Mouse (Mus musculus): Measurements from ENCODE around the gene Gm17617. TPM values are rescaled to one million over a fixed set of nuclear protein-coding genes. Genes with fewer than 3 reads are reported as not detected.
A peak's percentile ranks its signal among the peaks of the same experiment; 100 is the strongest.
"Not testable (repeated sequence)": the region's sequence is repeated elsewhere in the genome, so short reads cannot be mapped to it uniquely, and the experiment has no call there.

The Gm17617 gene
- polyA plus RNA-seq, 1 experiment = not detected

GRCm38 (mm10) chr13:55102366-55102765 is 31.0 kb downstream of the Gm17617 start:
- H3K4me3 ChIP-seq (ENCODE audit: insufficient read depth, low read length) = no peak overlapping the region
- TF ChIP-seq POLR2A (IDR thresholded peaks at IDR 0.05; ENCODE audit: borderline replicate concordance, low read depth, low read length) (no peak), CTCF (IDR thresholded peaks at IDR 0.05; ENCODE audit: low read depth, low read length) (no peak)
- H3K27ac ChIP-seq (ENCODE audit: insufficient read depth, low read depth, low read length) = no peak overlapping the region
- 0 out of 2 replicates have a peak, but pooled peaks cover 6% of the 10 kb centered on the region for H3K4me1 ChIP-seq (ENCODE audit: control insufficient read depth, insufficient read depth, low read length)

- no peak overlapping the region for H3K27ac ChIP-seq (ENCODE audit: insufficient read depth, low read depth, low read length)
- 0 out of 2 replicates have a peak, but pooled peaks cover 2% of the 10 kb centered on the region for H3K4me1 ChIP-seq (ENCODE audit: control insufficient read depth, insufficient read depth, low read length)
- TF ChIP-seq POLR2A (IDR thresholded peaks at IDR 0.05; ENCODE audit: borderline replicate concordance, low read depth, low read length) (no peak), CTCF (IDR thresholded peaks at IDR 0.05; ENCODE audit: low read depth, low read length) (no peak)
- no peak overlapping the region for H3K4me3 ChIP-seq (ENCODE audit: insufficient read depth, low read length)
These were observed 31.7 kb downstream of the Gm17617 start for GRCm38 (mm10) chr13:55101627-55102026.

- Histone ChIP-seq H3K27ac (ENCODE audit: insufficient read depth, low read depth, low read length) (peak within 1 kb of the TSS; percentile 68), H3K4me3 (ENCODE audit: insufficient read depth, low read length) (peak within 1 kb of the TSS; percentile 64), H3K4me1 (ENCODE audit: control insufficient read depth, insufficient read depth, low read length) (0 out of 2 replicates have a peak, but pooled peaks cover 2% of the 10 kb centered on the region)
- TF ChIP-seq POLR2A (IDR thresholded peaks at IDR 0.05; ENCODE audit: borderline replicate concordance, low read depth, low read length) = peak; percentile 76; the same call in 1 of the 2 replicates
- no peak for TF ChIP-seq CTCF (IDR thresholded peaks at IDR 0.05; ENCODE audit: low read depth, low read length)
These were observed 33.4 kb downstream of the Gm17617 start, which contains the start of gene Uimc1 for GRCm38 (mm10) chr13:55099726-55100478. TSS of gene Uimc1 (minus strand) at chr13:55100300.

GRCm38 (mm10) chr13:55099066-55099725 is 34.2 kb downstream of the Gm17617 start:
- Histone ChIP-seq H3K27ac (ENCODE audit: insufficient read depth, low read depth, low read length) (peak overlapping the region; percentile 68), H3K4me1 (ENCODE audit: control insufficient read depth, insufficient read depth, low read length) (no peaks in the 10 kb centered on the region), H3K4me3 (ENCODE audit: insufficient read depth, low read length) (peak overlapping the region; percentile 64)
- no peak for TF ChIP-seq POLR2A (IDR thresholded peaks at IDR 0.05; ENCODE audit: borderline replicate concordance, low read depth, low read length)
- no peak for TF ChIP-seq CTCF (IDR thresholded peaks at IDR 0.05; ENCODE audit: low read depth, low read length)

GRCm38 (mm10) chr13:55097841-55098240 is 35.5 kb downstream of the Gm17617 start:
- TF ChIP-seq CTCF (IDR thresholded peaks at IDR 0.05; ENCODE audit: low read depth, low read length) = 0 out of 2 replicates have a peak, but pooled peaks have one; percentile 14
- not testable (repeated sequence) for H3K4me1 ChIP-seq (ENCODE audit: control insufficient read depth, insufficient read depth, low read length); H3K4me3 ChIP-seq (ENCODE audit: insufficient read depth, low read length); H3K27ac ChIP-seq (ENCODE audit: insufficient read depth, low read depth, low read length)

GRCm38 (mm10) chr13:55092588-55092987 is 40.8 kb downstream of the Gm17617 start:
- no peaks in the 10 kb centered on the region for H3K4me1 ChIP-seq (ENCODE audit: control insufficient read depth, insufficient read depth, low read length)
- H3K4me3 ChIP-seq (ENCODE audit: insufficient read depth, low read length) = no peak overlapping the region
- TF ChIP-seq CTCF (IDR thresholded peaks at IDR 0.05; ENCODE audit: low read depth, low read length) (no peak), POLR2A (IDR thresholded peaks at IDR 0.05; ENCODE audit: borderline replicate concordance, low read depth, low read length) (no peak)
- no peak overlapping the region for H3K27ac ChIP-seq (ENCODE audit: insufficient read depth, low read depth, low read length)

Other genes starting within 250 kb of the Gm17617 start
- gene Unc5a, start 184.1 kb downstream of the Gm17617 start, polyA plus RNA-seq (2012; ENCODE audit: insufficient read depth, insufficient read length, missing spikeins) = 0.60 TPM in 1 of 2 replicates, not detected in the other
- 70.8 and 78.5 TPM in 2 replicates for gene Hk3, start 112.2 kb downstream of the Gm17617 start, polyA plus RNA-seq (2012; ENCODE audit: insufficient read depth, insufficient read length, missing spikeins)
- gene Uimc1, start 33.2 kb downstream of the Gm17617 start, polyA plus RNA-seq (2012; ENCODE audit: insufficient read depth, insufficient read length, missing spikeins) = 41.7 and 46.8 TPM in 2 replicates
- gene Zfp346, start 28.2 kb downstream of the Gm17617 start, polyA plus RNA-seq (2012; ENCODE audit: insufficient read depth, insufficient read length, missing spikeins) = 11.5 and 14.6 TPM in 2 replicates
- not detected in 2 replicates for gene Fgfr4, start 19.1 kb upstream of the Gm17617 start, polyA plus RNA-seq (2012; ENCODE audit: insufficient read depth, insufficient read length, missing spikeins)
- 51.0 and 51.4 TPM in 2 replicates for gene Nsd1, start 76.2 kb upstream of the Gm17617 start, polyA plus RNA-seq (2012; ENCODE audit: insufficient read depth, insufficient read length, missing spikeins)
- 283 TPM in 2 replicates for gene Prelid1, start 187.0 kb upstream of the Gm17617 start, polyA plus RNA-seq (2012; ENCODE audit: insufficient read depth, insufficient read length, missing spikeins)
- 75.6 and 91.3 TPM in 2 replicates for gene Rab24, start 188.4 kb upstream of the Gm17617 start, polyA plus RNA-seq (2012; ENCODE audit: insufficient read depth, insufficient read length, missing spikeins)
- gene Mxd3, start 196.3 kb upstream of the Gm17617 start, polyA plus RNA-seq (2012; ENCODE audit: insufficient read depth, insufficient read length, missing spikeins) = 8.6 and 8.8 TPM in 2 replicates
- 94.1 and 94.6 TPM in 2 replicates for gene Lman2, start 229.2 kb upstream of the Gm17617 start, polyA plus RNA-seq (2012; ENCODE audit: insufficient read depth, insufficient read length, missing spikeins)
- gene Rgs14, start 236.2 kb upstream of the Gm17617 start, polyA plus RNA-seq (2012; ENCODE audit: insufficient read depth, insufficient read length, missing spikeins) = 34.7 and 39.1 TPM in 2 replicates